Mouse (Mus musculus) heart, postnatal 0 days (tissue): ENCODE measurements around the gene Usp4. TPM values are rescaled to one million over a fixed set of nuclear protein-coding genes. Genes with fewer than 3 reads are reported as not detected.

Source experiments
- ATAC-seq: fragments of 200-750 bp; cut with Nextera tagmentation; 2 replicates; pipeline ENCODE4 v1.8.0; 2017; ENCODE audit warnings: low read depth, moderate number of reproducible peaks, moderate library complexity; ENCODE audit not compliant: insufficient read depth
- DNase-seq: peaks from one replicate; pipeline ENCODE4 v3.0.0-alpha.2; 2016; ENCODE audit warnings: low spot score
- H3K27ac ChIP-seq: fragments of 300-500 bp; sonication (generic); 2 replicates; pipeline ENCODE4 v1.5.1; 2014; ENCODE audit warnings: low read depth, mild to moderate bottlenecking
- H3K27me3 ChIP-seq: fragments of 300-500 bp; sonication (generic); 2 replicates; pipeline ENCODE4 v1.6.1; 2014; ENCODE audit warnings: low read length, mixed read lengths; ENCODE audit not compliant: control insufficient read depth, insufficient read depth
- H3K36me3 ChIP-seq: fragments of 300-500 bp; sonication (generic); replicated peaks from 2 replicates; pipeline ENCODE4 v1.6.1; 2014; ENCODE audit warnings: low read length, mixed read lengths; ENCODE audit not compliant: control insufficient read depth, insufficient read depth
- H3K4me1 ChIP-seq: fragments of 300-500 bp; sonication (generic); 2 replicates; pipeline ENCODE4 v1.6.1; 2014; ENCODE audit warnings: antibody characterized with exemption; ENCODE audit not compliant: control insufficient read depth, insufficient read depth
- H3K4me2 ChIP-seq: fragments of 300-500 bp; sonication (generic); 2 replicates; pipeline ENCODE4 v1.6.1; 2014; ENCODE audit warnings: low read depth, mild to moderate bottlenecking, low read length, moderate library complexity
- H3K4me3 ChIP-seq: fragments of 300-500 bp; sonication (generic); 2 replicates; pipeline ENCODE4 v1.5.1; 2014; ENCODE audit warnings: low read depth, low read length
- H3K9ac ChIP-seq: fragments of 300-500 bp; sonication (generic); replicated peaks from 2 replicates; pipeline ENCODE4 v1.6.1; 2014; ENCODE audit warnings: low read depth, low read length, mixed read lengths
- H3K9me3 ChIP-seq: fragments of 300-500 bp; sonication (generic); replicated peaks from 2 replicates; pipeline ENCODE4 v1.6.1; 2016; ENCODE audit warnings: low read length; ENCODE audit not compliant: control insufficient read depth
- CTCF ChIP-seq: IDR thresholded peaks from 2 replicates; pipeline ENCODE4 v1.5.1; 2016; ENCODE audit warnings: antibody characterized with exemption, control low read depth, low read depth
- EP300 ChIP-seq: IDR thresholded peaks from 2 replicates; pipeline ENCODE4 v1.6.1; 2016; ENCODE audit warnings: antibody characterized with exemption, low read depth
- WGBS: fragments of 180-500 bp; shearing (Covaris S2); extraction: QIAGEN DNeasy Blood & Tissue Kit; methylation state at CpG from one replicate; pipeline ENCODE4 v1.1.7; 2014; 5-methylcytosine and 5-hydroxymethylcytosine counted together
- polyA plus RNA-seq: library from polyadenylated mRNA; unstranded; fragments of >200 nt; fragmentation: Nextera tagmentation; extraction: Ambion mirVana; gene quantifications from 2 replicates; pipeline ENCODE4 v1.2.1, GENCODE M21; 2015
- total RNA-seq: library from RNA; depleted of rRNA; stranded (reverse); fragments of >200 nt; gene quantifications from 2 replicates; pipeline ENCODE4 v1.2.3, GENCODE M21; 2014; ENCODE audit warnings: low replicate concordance

Gene Usp4
- total and polyA plus RNA-seq, 2 experiments from 2014 or later, result 60.6 to 71.1 TPM

DNA sequence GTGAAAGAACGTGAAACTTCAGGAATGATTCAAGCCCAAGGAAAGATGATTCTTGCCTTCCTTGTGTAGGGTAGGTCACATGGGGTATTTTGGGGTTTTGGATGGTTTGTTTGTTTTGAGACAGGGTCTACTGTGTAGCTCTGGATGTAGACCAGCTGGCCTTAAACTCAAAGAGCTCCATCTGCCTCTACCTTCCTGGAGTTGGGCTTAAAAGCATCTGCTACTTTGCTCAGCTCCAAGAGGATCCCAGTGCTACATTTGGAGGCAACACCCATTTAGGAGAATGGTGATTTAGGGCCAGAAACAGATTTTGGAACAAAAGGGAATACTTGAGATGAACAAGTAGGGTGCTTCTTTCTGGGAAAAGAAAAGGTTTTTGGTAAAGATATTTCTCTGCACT, 22.9 kb upstream of the Usp4 start:
- no peak overlapping the region for H3K4me2 ChIP-seq
- WGBS, result 90% methylated on average over 1 of the region's 1 CpGs
- H3K9ac ChIP-seq, result no peak overlapping the region
- DNase-seq (no peak), ATAC-seq (no peak)
- no peaks in the 10 kb centered on the region for H3K4me1 ChIP-seq
- no peaks in the 10 kb centered on the region for H3K27me3 ChIP-seq
- peaks cover 28% of the 10 kb centered on the region for H3K36me3 ChIP-seq
- H3K4me3 ChIP-seq, result no peak overlapping the region
- no peak for TF ChIP-seq CTCF
- H3K9me3 ChIP-seq, result no peaks in the 10 kb centered on the region
- no peak overlapping the region for H3K27ac ChIP-seq

DNA sequence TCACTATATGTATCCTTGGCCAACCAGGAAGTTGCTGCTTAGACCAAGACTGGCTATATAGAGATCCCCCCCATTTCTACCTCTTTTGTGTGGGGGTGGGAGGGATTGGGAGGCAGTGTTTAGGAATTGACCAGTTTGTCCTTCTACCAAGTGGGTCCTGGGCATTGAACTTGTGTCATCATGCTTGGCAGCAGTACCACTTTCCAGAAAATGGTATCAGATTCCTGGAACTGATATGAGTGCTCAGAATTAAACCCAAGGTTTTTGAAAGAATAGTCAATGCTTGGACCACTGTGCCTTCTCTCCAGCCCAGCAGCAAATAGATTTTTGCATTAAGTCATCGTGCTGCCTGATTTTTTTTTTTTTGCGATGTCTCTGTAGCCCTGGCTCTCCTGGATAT, 21.8 kb upstream of the Usp4 start:
- H3K27me3 ChIP-seq, result no peaks in the 10 kb centered on the region
- DNase-seq (no peak), ATAC-seq (no peak)
- TF ChIP-seq EP300 (no peak), CTCF (no peak)
- no peaks in the 10 kb centered on the region for H3K9me3 ChIP-seq
- H3K27ac ChIP-seq, result no peak overlapping the region
- no peaks in the 10 kb centered on the region for H3K4me1 ChIP-seq
- WGBS, result 100% methylated on average over 2 of the region's 2 CpGs
- peaks cover 37% of the 10 kb centered on the region for H3K36me3 ChIP-seq
- H3K4me3 ChIP-seq, result no peak overlapping the region
- H3K4me2 ChIP-seq, result no peak overlapping the region
- H3K9ac ChIP-seq, result no peak overlapping the region

DNA sequence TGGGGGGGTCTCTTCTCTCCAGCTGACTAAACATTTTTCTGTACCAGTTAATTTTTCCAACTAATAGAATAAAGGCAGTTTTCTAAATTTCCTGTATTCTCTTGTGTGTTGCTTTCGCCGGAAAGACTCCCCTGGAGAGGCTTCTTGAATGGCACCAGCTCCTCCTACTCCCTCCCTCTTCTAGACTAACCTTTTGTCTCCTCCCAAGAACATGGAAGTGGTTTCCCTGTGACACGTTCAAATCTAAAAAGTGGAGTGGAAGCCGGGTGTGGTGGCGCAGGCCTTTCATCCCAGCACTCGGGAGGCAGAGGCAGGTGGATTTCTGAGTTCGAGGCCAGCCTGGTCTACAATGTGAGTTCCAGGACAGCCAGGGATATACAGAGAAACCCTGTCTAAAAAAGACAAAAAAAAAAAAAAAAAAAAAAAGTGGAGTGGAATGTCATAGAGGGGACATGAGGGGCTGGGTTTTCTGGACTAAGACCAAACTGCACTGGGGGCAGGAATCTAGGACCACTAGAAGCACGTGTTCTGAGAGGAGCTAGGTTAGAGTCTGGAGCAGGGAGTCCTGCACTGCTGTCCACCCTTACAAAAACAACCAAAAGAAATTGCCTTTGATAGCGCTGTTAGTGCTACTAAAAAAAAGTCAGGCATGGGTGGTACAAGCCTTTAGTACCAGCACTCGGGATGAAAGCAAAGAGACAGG, 9.7 kb upstream of the Usp4 start:
- Histone ChIP-seq H3K4me2 (peak overlapping the region; percentile 93), H3K4me1 (peaks cover 21% of the 10 kb centered on the region), H3K27ac (peak overlapping the region; percentile 98), H3K9me3 (no peaks in the 10 kb centered on the region), H3K4me3 (peak overlapping the region; percentile 84; the same call in 1 of the 2 replicates), H3K9ac (peak overlapping the region; percentile 88; the same call in 1 of the 2 replicates), H3K27me3 (no peaks in the 10 kb centered on the region), H3K36me3 (peaks cover 34% of the 10 kb centered on the region)
- DNase-seq, result no peak
- no peak for ATAC-seq
- WGBS, result 60% methylated on average over 10 of the region's 10 CpGs
- TF ChIP-seq EP300 (no peak), CTCF (no peak)

DNA sequence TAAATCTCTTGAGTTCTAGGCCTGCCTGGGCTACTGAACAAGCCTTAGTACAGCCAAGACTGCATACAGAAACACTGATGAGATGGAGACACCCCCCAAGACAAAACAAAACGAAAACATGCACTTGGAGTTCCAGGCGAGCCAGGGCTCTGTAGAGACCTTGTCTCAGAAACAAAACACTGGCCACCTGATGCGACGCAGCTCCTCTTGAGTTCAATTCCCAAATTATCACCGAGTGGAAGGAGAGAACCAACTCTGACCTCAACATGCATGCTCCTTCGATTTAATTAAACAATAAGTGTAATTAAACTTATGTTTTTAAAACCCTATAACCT, 9.1 kb upstream of the Usp4 start:
- ATAC-seq (no peak), DNase-seq (no peak)
- no peaks in the 10 kb centered on the region for H3K27me3 ChIP-seq
- peaks cover 31% of the 10 kb centered on the region for H3K36me3 ChIP-seq
- H3K27ac ChIP-seq, result peak overlapping the region; percentile 98
- WGBS, result 19% methylated on average over 6 of the region's 6 CpGs
- H3K4me2 ChIP-seq, result peak overlapping the region; percentile 93
- H3K9ac ChIP-seq, result peak overlapping the region; percentile 88
- no peak for TF ChIP-seq CTCF
- TF ChIP-seq EP300, result no peak
- H3K4me1 ChIP-seq, result peaks cover 21% of the 10 kb centered on the region
- H3K4me3 ChIP-seq, result peak overlapping the region; percentile 84
- no peaks in the 10 kb centered on the region for H3K9me3 ChIP-seq

DNA sequence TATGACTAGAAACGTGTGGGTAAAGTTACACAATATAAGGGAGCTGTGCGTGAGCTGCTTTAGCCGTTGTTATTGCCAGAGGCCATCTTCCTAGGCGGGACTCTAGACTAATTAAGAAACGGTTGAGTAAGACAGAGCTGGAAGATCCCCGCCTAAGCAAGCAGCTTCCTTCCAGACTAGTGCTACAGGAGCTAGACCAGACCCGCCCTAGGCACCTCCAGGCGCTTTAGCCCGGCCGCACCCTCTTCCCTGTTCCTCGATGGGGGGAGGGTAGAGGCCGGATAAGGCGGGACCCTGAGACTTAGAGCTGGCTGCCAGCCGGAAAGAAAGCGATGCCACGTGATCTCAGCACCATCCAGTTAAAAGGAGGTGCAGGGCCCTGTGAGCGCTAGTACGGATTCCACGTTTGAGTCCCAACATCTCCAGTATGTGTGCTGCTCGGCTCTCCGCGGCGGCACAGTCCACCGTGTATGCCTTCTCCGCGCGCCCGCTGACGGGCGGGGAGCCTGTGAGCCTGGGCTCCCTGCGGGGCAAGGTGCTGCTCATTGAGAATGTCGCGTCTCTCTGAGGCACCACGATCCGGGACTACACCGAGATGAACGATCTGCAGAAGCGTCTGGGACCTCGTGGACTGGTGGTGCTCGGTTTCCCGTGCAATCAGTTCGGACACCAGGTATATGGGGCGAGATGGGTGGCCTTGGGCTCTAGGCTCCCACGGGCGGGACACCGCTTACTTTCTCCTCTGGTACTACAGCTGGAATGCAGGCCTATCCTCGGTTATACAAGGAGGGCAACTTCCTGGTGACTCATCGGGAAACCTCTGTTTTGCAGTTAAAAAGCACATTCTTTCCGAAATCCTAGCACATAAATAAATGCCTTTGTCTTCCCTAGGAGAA, 8.5 kb upstream of the Usp4 start, which contains the start of gene Gpx1:
Gpx1 (plus strand) TSS at position 18 of the 896 bp plus-strand sequence.
- peak within 1 kb of the TSS; percentile 88 for H3K9ac ChIP-seq
- peak within 1 kb of the TSS; percentile 93 for H3K4me2 ChIP-seq
- H3K36me3 ChIP-seq, result peaks cover 27% of the 10 kb centered on the region
- under 1% methylated on average over 49 of the region's 49 CpGs for WGBS
- ATAC-seq (peak; percentile 93), DNase-seq (peak; percentile 96)
- H3K4me1 ChIP-seq, result peaks cover 21% of the 10 kb centered on the region
- TF ChIP-seq EP300 (peak; percentile 55), CTCF (0 out of 2 replicates have a peak, but pooled peaks have one; percentile 9)
- no peaks in the 10 kb centered on the region for H3K27me3 ChIP-seq
- H3K27ac ChIP-seq, result peak within 1 kb of the TSS; percentile 98
- no peaks in the 10 kb centered on the region for H3K9me3 ChIP-seq
- peak within 1 kb of the TSS; percentile 84 for H3K4me3 ChIP-seq
